Mouse (Mus musculus): ENCODE measurements at regions not wholly inside any gene's neighbourhood (a gene's known extent, or its start where the extent isn't known, plus 50 kb on each side); places are given as distances from the start of the nearest gene placed in this dataset.

DNA sequence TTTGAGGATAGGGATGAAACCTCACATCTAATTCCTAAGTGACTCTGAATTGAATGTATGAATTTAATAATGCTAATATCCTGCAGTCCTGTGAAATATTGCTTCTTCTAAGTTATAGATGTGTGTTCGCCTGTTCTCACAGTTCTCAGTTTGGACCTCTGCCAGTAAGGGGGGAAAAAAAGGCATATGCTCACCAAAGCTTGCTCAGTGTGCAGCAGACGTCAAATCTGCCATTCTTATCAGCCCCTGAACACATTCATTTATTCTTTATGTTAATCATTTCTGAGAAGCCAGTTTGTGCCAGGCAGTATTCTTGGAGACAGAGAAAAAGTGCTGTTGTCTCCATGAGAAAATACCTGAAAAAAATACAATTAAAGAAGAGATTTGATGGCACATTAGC lies 198.6 kb downstream of the Efnb2 start:
- TF ChIP-seq POLR2A (IDR thresholded peaks at IDR 0.05; ENCODE audit: insufficient read depth, low read length): no peak
- no peak for TF ChIP-seq EP300 (IDR thresholded peaks at IDR 0.05; ENCODE audit: insufficient read depth, low read depth, low read length)
- no peak for TF ChIP-seq CTCF (IDR thresholded peaks at IDR 0.05; ENCODE audit: low read depth, low read length)
